Mouse (Mus musculus) olfactory bulb, adult 2 months (tissue): Measurements from ENCODE around the gene Abcc4.

ENCODE experiments used
- CTCF ChIP-seq: fragments of 200-500 bp; IDR thresholded peaks from 2 replicates; pipeline ENCODE4 v1.5.1; 2012; ENCODE audit warnings: low read depth, mild to moderate bottlenecking, low read length, moderate library complexity; ENCODE audit not compliant: insufficient read depth
- POLR2A ChIP-seq: fragments of 200-500 bp; IDR thresholded peaks from 2 replicates; pipeline ENCODE4 v1.6.1; 2012; ENCODE audit warnings: mild to moderate bottlenecking, low read depth, low read length, moderate library complexity; ENCODE audit not compliant: insufficient read depth

GRCm38 (mm10) chr14:118510793-118511192 lies 195.2 kb downstream of the Abcc4 start:
- TF ChIP-seq CTCF, result no peak
- TF ChIP-seq POLR2A, result no peak
